Mouse (Mus musculus): ENCODE results near the gene Bco2.

DNA sequence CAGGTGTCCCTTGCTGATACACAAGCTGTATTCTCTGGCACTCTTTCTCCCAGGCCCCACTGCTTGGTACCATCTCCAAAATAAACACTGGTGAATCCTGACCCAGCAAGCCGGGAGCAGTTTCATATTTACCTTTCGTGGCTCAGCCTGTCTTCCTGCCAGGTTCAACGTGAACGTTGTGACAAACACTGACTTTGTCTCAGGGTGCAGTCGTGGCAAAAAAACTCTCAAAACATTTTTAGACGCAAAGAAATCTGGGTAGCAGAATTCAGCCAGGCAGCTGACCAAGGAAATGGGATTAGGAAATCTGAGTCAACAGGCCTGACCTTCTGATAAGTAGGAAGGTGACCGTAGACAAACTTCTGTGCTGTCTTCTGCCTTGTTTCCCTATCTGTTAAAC is 47.4 kb downstream of the Bco2 start:
- TF ChIP-seq CTCF (IDR thresholded peaks at IDR 0.05; ENCODE audit: low read depth, low read length) (no peak), POLR2A (IDR thresholded peaks at IDR 0.05; ENCODE audit: borderline replicate concordance, low read depth, low read length) (no peak)
